Mouse (Mus musculus) small intestine, adult 2 months (tissue): ENCODE results near the gene Selplg.

ENCODE experiments used
- CTCF ChIP-seq: fragments of 200-500 bp; IDR thresholded peaks from 2 replicates; pipeline ENCODE4 v1.5.1; 2012; ENCODE audit warnings: low read depth, mild to moderate bottlenecking, control low read depth, inconsistent platforms, low read length, moderate library complexity, mixed read lengths; ENCODE audit not compliant: insufficient replicate concordance, insufficient read length; ENCODE audit errors: extremely low read depth
- POLR2A ChIP-seq: fragments of 200-500 bp; IDR thresholded peaks from 2 replicates; pipeline ENCODE4 v1.6.1; 2012; ENCODE audit warnings: low read depth, mild to moderate bottlenecking, control low read depth, inconsistent platforms, low read length, moderate library complexity

- TF ChIP-seq CTCF (no peak), POLR2A (no peak)
Observed at GRCm38 (mm10) chr5:113870393-113871040, 38.1 kb upstream of the Selplg start.
